Mouse (Mus musculus): Measurements from ENCODE around the gene Lypd9. TPM values are rescaled to one million over a fixed set of nuclear protein-coding genes. Genes with fewer than 3 reads are reported as not detected.
"Not testable (repeated sequence)": the region's sequence is repeated elsewhere in the genome, so short reads cannot be mapped to it uniquely, and the experiment has no call there.

The Lypd9 gene
- polyA plus RNA-seq (2015; fragmentation: Nextera tagmentation; extraction: Ambion mirVana), result not detected in 2 replicates

- Histone ChIP-seq H3K36me3 (no peaks in the 10 kb centered on the region), H3K9me3 (no peaks in the 10 kb centered on the region; the same call in 1 of the 2 replicates), H3K4me1 (peaks cover 5% of the 10 kb centered on the region), H3K9ac (no peak within 1 kb of the TSS), H3K4me3 (no peak within 1 kb of the TSS), H3K27me3 (no peaks in the 10 kb centered on the region), H3K27ac (no peak within 1 kb of the TSS), H3K4me2 (replicated peaks) (no peak within 1 kb of the TSS)
- 95% methylated on average over 9 of the region's 9 CpGs for WGBS
- no peak for ATAC-seq (ENCODE audit: low FRiP score, low read depth)
Measured at GRCm38 (mm10) chr11:58452759-58453158, at the start of gene Lypd9. Lypd9 (minus strand) TSS chr11:58452923.

GRCm38 (mm10) chr11:58502472-58502871 lies 49.7 kb upstream of the Lypd9 start, which contains the start of gene Olfr331:
Olfr331 (minus strand) TSS chr11:58502572.
- H3K36me3 ChIP-seq; H3K27me3 ChIP-seq; H3K4me1 ChIP-seq; H3K9me3 ChIP-seq; H3K27ac ChIP-seq; H3K4me2 ChIP-seq (replicated peaks); H3K4me3 ChIP-seq; H3K9ac ChIP-seq; ATAC-seq (ENCODE audit: low FRiP score, low read depth): not testable (repeated sequence)

GRCm38 (mm10) chr11:58499290-58499689 lies 46.6 kb upstream of the Lypd9 start:
- no peak for ATAC-seq (ENCODE audit: low FRiP score, low read depth)
- Histone ChIP-seq H3K36me3 (no peaks in the 10 kb centered on the region), H3K9me3 (no peaks in the 10 kb centered on the region), H3K4me1 (no peaks in the 10 kb centered on the region), H3K4me3 (no peak overlapping the region), H3K27ac (no peak overlapping the region), H3K9ac (no peak overlapping the region), H3K27me3 (no peaks in the 10 kb centered on the region; the same call in 1 of the 2 replicates), H3K4me2 (replicated peaks) (no peak overlapping the region)
- WGBS, result 49% methylated on average over 3 of the region's 3 CpGs

- H3K27ac ChIP-seq, result no peak overlapping the region
- 83% methylated on average over 9 of the region's 9 CpGs for WGBS
- no peaks in the 10 kb centered on the region for H3K4me1 ChIP-seq
- H3K27me3 ChIP-seq, result no peaks in the 10 kb centered on the region; the same call in 1 of the 2 replicates
- H3K36me3 ChIP-seq, result no peaks in the 10 kb centered on the region
- H3K9ac ChIP-seq, result no peak overlapping the region
- no peak overlapping the region for H3K4me2 ChIP-seq (replicated peaks)
- no peak for ATAC-seq (ENCODE audit: low FRiP score, low read depth)
- no peak overlapping the region for H3K4me3 ChIP-seq
- no peaks in the 10 kb centered on the region for H3K9me3 ChIP-seq
Measured at GRCm38 (mm10) chr11:58498761-58499160, 46.0 kb upstream of the Lypd9 start.

GRCm38 (mm10) chr11:58492455-58492854 lies 39.7 kb upstream of the Lypd9 start, which contains the start of gene Olfr332:
Olfr332 (minus strand) TSS chr11:58492555.
- Histone ChIP-seq H3K9me3 (no peaks in the 10 kb centered on the region), H3K9ac (no peak within 1 kb of the TSS), H3K4me1 (no peaks in the 10 kb centered on the region), H3K27ac (no peak within 1 kb of the TSS), H3K27me3 (no peaks in the 10 kb centered on the region), H3K4me2 (replicated peaks) (no peak within 1 kb of the TSS), H3K4me3 (no peak within 1 kb of the TSS), H3K36me3 (no peaks in the 10 kb centered on the region)
- 80% methylated on average over 2 of the region's 2 CpGs for WGBS
- ATAC-seq (ENCODE audit: low FRiP score, low read depth), result no peak

GRCm38 (mm10) chr11:58462170-58462569 lies 9.4 kb upstream of the Lypd9 start, which contains the start of gene Olfr30:
Olfr30 (minus strand) TSS chr11:58462270.
- no peaks in the 10 kb centered on the region for H3K4me1 ChIP-seq
- H3K9ac ChIP-seq, result no peak within 1 kb of the TSS
- H3K36me3 ChIP-seq, result no peaks in the 10 kb centered on the region
- H3K9me3 ChIP-seq, result no peaks in the 10 kb centered on the region
- no peak within 1 kb of the TSS for H3K4me2 ChIP-seq (replicated peaks)
- H3K27ac ChIP-seq, result no peak within 1 kb of the TSS
- H3K27me3 ChIP-seq, result no peaks in the 10 kb centered on the region
- no peak for ATAC-seq (ENCODE audit: low FRiP score, low read depth)
- H3K4me3 ChIP-seq, result no peak within 1 kb of the TSS

- Histone ChIP-seq H3K27ac (no peak overlapping the region), H3K36me3 (no peaks in the 10 kb centered on the region), H3K27me3 (no peaks in the 10 kb centered on the region), H3K4me2 (replicated peaks) (no peak overlapping the region), H3K9me3 (no peaks in the 10 kb centered on the region; the same call in 1 of the 2 replicates), H3K4me1 (peaks cover 5% of the 10 kb centered on the region), H3K9ac (no peak overlapping the region), H3K4me3 (no peak overlapping the region)
- peak; percentile 54; the same call in 1 of the 2 replicates for ATAC-seq (ENCODE audit: low FRiP score, low read depth)
- 14% methylated on average over 4 of the region's 4 CpGs for WGBS
Measured at GRCm38 (mm10) chr11:58453592-58453991, 869 bp upstream of the Lypd9 start.

- Histone ChIP-seq H3K27ac (no peak overlapping the region), H3K27me3 (no peaks in the 10 kb centered on the region), H3K36me3 (no peaks in the 10 kb centered on the region), H3K9me3 (no peaks in the 10 kb centered on the region), H3K9ac (no peak overlapping the region), H3K4me2 (replicated peaks) (no peak overlapping the region), H3K4me3 (no peak overlapping the region), H3K4me1 (peaks cover 12% of the 10 kb centered on the region)
- ATAC-seq (ENCODE audit: low FRiP score, low read depth), result no peak
- WGBS, result 7% methylated on average over 5 of the region's 5 CpGs
Measured at GRCm38 (mm10) chr11:58437866-58438265, 14.9 kb downstream of the Lypd9 start.

GRCm38 (mm10) chr11:58432259-58432658 lies 20.5 kb downstream of the Lypd9 start, which contains the start of gene Gm12253:
Gm12253 (plus strand) TSS chr11:58432559.
- H3K36me3 ChIP-seq, result no peaks in the 10 kb centered on the region
- no peaks in the 10 kb centered on the region for H3K27me3 ChIP-seq
- no peak within 1 kb of the TSS for H3K27ac ChIP-seq
- H3K4me3 ChIP-seq, result no peak within 1 kb of the TSS
- H3K9me3 ChIP-seq, result no peaks in the 10 kb centered on the region
- peaks cover 15% of the 10 kb centered on the region for H3K4me1 ChIP-seq
- no peak within 1 kb of the TSS for H3K9ac ChIP-seq
- ATAC-seq (ENCODE audit: low FRiP score, low read depth), result no peak
- H3K4me2 ChIP-seq (replicated peaks), result no peak within 1 kb of the TSS
- WGBS, result 86% methylated on average over 3 of the region's 3 CpGs

GRCm38 (mm10) chr11:58420815-58421214 lies 31.9 kb downstream of the Lypd9 start, which contains the start of gene 1810065E05Rik:
1810065E05Rik (plus strand) TSS chr11:58421111.
- no peak within 1 kb of the TSS for H3K27ac ChIP-seq
- peaks cover 10% of the 10 kb centered on the region; the same call in 1 of the 2 replicates for H3K4me1 ChIP-seq
- WGBS, result 31% methylated on average over 1 of the region's 1 CpGs
- no peaks in the 10 kb centered on the region for H3K36me3 ChIP-seq
- ATAC-seq (ENCODE audit: low FRiP score, low read depth), result no peak
- H3K9me3 ChIP-seq, result no peaks in the 10 kb centered on the region
- no peak within 1 kb of the TSS for H3K9ac ChIP-seq
- H3K27me3 ChIP-seq, result no peaks in the 10 kb centered on the region
- no peak within 1 kb of the TSS for H3K4me3 ChIP-seq
- no peak within 1 kb of the TSS for H3K4me2 ChIP-seq (replicated peaks)

- Histone ChIP-seq H3K4me3 (no peak overlapping the region), H3K4me1 (peaks cover 10% of the 10 kb centered on the region; the same call in 1 of the 2 replicates), H3K4me2 (replicated peaks) (no peak overlapping the region), H3K9me3 (no peaks in the 10 kb centered on the region), H3K9ac (no peak overlapping the region), H3K36me3 (no peaks in the 10 kb centered on the region), H3K27me3 (no peaks in the 10 kb centered on the region), H3K27ac (no peak overlapping the region)
- no peak for ATAC-seq (ENCODE audit: low FRiP score, low read depth)
- WGBS, result 65% methylated on average over 3 of the region's 3 CpGs
Measured at GRCm38 (mm10) chr11:58418336-58418735, 34.4 kb downstream of the Lypd9 start.

- Histone ChIP-seq H3K4me2 (replicated peaks) (no peak overlapping the region), H3K27ac (no peak overlapping the region), H3K4me3 (no peak overlapping the region), H3K27me3 (no peaks in the 10 kb centered on the region), H3K9ac (no peak overlapping the region), H3K9me3 (no peaks in the 10 kb centered on the region), H3K36me3 (no peaks in the 10 kb centered on the region), H3K4me1 (no peaks in the 10 kb centered on the region)
- WGBS, result 60% methylated on average over 3 of the region's 3 CpGs
- no peak for ATAC-seq (ENCODE audit: low FRiP score, low read depth)
Measured at GRCm38 (mm10) chr11:58408066-58408465, 44.7 kb downstream of the Lypd9 start.

GRCm38 (mm10) chr11:58400655-58401054 lies 52.1 kb downstream of the Lypd9 start:
- Histone ChIP-seq H3K9ac (no peak overlapping the region), H3K4me3 (no peak overlapping the region), H3K27me3 (no peaks in the 10 kb centered on the region), H3K27ac (no peak overlapping the region), H3K9me3 (no peaks in the 10 kb centered on the region), H3K4me1 (no peaks in the 10 kb centered on the region), H3K4me2 (replicated peaks) (no peak overlapping the region), H3K36me3 (no peaks in the 10 kb centered on the region)
- ATAC-seq (ENCODE audit: low FRiP score, low read depth), result no peak
- 54% methylated on average over 5 of the region's 5 CpGs for WGBS

Data from limb, embryonic 13.5 days (tissue).